Mouse (Mus musculus): ENCODE data around the gene Doc2a. TPM values are rescaled to one million over a fixed set of nuclear protein-coding genes. Genes with fewer than 3 reads are reported as not detected.

Doc2a gene
- polyA plus RNA-seq, 1 experiment: not detected

DNA sequence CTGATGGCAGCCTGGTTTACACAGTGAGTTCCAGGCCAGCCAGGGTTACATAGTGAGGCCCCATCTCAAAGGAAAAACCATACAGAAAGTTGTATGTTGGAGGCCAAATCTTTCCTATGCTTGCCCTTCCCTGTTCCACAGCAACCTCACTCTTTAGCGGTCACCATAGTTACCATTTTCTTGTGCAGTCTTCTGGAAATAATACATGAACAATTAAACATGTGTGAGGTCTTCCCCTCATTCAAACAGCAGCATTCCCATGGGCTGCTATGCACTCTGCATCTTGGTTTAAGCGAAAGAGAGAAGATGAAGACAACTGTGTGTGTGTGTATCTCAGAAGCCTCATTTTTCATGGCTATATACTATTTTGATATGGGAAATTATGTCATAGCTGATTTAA, 1.7 kb upstream of the Doc2a start:
- TF ChIP-seq MAX (IDR thresholded peaks at IDR 0.05; ENCODE audit: low read depth) (no peak), USF1 (IDR thresholded peaks at IDR 0.05; ENCODE audit: low read depth) (no peak), REST (IDR thresholded peaks at IDR 0.05; ENCODE audit: insufficient read depth, insufficient read length) (no peak), MYOG (IDR thresholded peaks at IDR 0.05; ENCODE audit: control insufficient read depth in 1 of 3, insufficient read depth in 1 of 3, insufficient read length in 2 of 3, low read depth in 2 of 3) (no peak), POLR2A (IDR thresholded peaks at IDR 0.05; ENCODE audit: insufficient read length, low read depth) (no peak), TCF12 (IDR thresholded peaks at IDR 0.05; ENCODE audit: insufficient read depth, poor library complexity, severe bottlenecking) (no peak), MYOD1 (IDR thresholded peaks at IDR 0.05; ENCODE audit: control insufficient read depth in 1 of 3, insufficient read length in 2 of 3, low read depth in 2 of 3) (no peak), TCF3 (IDR thresholded peaks at IDR 0.05; ENCODE audit: insufficient read length, low read depth) (no peak), POLR2AphosphoS2 (IDR thresholded peaks at IDR 0.05; ENCODE audit: insufficient read length, low read depth) (no peak), E2F4 (IDR thresholded peaks at IDR 0.05; ENCODE audit: insufficient read depth) (no peak), SRF (IDR thresholded peaks at IDR 0.05; ENCODE audit: control insufficient read depth, insufficient read length, low read depth) (no peak), CEBPB (IDR thresholded peaks at IDR 0.05; ENCODE audit: insufficient read depth, poor library complexity, severe bottlenecking) (no peak)
- H3K4me3 ChIP-seq: no peak overlapping the region
- H3K4me2 ChIP-seq (ENCODE audit: low read depth): no peak overlapping the region
- H3ac ChIP-seq (ENCODE audit: control insufficient read depth, insufficient read length): no peak overlapping the region
- H3K27me3 ChIP-seq (ENCODE audit: control insufficient read depth, insufficient read depth, insufficient read length): peaks cover 49% of the 10 kb centered on the region
- no peaks in the 10 kb centered on the region for H3K79me2 ChIP-seq (ENCODE audit: control insufficient read depth, insufficient read depth)
- H3K36me3 ChIP-seq (ENCODE audit: control insufficient read depth, insufficient read depth): no peaks in the 10 kb centered on the region

DNA sequence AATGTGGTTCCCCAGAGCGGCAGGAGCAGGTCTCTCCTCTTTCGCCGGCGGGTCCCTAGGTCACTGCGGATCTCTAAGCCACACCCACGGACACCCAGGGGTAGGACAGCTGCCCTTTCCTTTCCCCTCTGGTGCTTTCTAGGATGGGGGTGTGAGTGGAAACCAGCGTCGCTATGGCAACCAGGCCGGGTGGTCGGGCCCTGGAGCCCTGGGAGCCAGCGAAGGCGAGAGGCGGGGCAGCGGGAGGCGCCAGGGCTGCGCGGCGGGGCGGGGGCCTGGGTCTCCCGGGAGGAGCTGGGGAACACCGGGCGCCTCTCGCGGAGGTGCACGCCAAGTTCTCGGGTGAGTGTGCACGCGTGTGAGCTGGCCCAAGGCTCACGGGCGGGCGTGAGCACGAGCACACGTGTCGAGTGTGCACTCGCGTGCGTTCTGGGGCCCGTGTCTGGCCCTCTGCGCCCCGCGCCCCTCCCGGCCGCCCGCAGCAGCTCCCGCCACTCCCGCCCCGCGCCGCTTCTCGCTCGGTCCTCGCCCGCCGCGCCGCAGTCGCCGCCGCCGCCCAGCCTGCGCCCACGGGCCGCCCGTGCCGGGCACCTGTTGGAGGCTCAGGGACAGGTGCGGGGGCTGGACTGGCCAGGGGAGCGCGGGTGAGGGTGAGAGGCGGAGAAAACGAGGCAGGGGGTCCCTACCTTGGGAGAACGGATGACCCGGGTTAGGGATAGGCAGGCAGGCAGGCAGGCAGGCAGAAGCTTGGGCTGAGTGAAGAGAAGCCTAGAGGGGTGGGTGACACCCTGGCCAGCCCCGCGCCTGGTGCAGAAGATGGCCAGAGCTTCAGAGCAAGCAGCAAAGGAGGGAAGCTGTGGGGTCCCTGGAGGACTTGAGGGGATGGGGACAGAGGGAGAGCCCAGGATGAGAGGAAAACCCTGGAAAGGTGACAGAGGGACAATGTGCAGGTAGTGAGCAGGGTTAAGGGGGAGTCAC, 494 bp downstream of the Doc2a start:
- H3ac ChIP-seq (ENCODE audit: control insufficient read depth, insufficient read length): no peak overlapping the region
- peaks cover 37% of the 10 kb centered on the region for H3K27me3 ChIP-seq (ENCODE audit: control insufficient read depth, insufficient read depth, insufficient read length)
- no peaks in the 10 kb centered on the region for H3K79me2 ChIP-seq (ENCODE audit: control insufficient read depth, insufficient read depth)
- H3K36me3 ChIP-seq (ENCODE audit: control insufficient read depth, insufficient read depth): no peaks in the 10 kb centered on the region
- H3K4me3 ChIP-seq: no peak overlapping the region
- TF ChIP-seq POLR2A (IDR thresholded peaks at IDR 0.05; ENCODE audit: insufficient read length, low read depth): no peak
- TF ChIP-seq MYOD1 (IDR thresholded peaks at IDR 0.05; ENCODE audit: control insufficient read depth in 1 of 3, insufficient read length in 2 of 3, low read depth in 2 of 3): peak in 1 of 3 experiments; percentile 39
- TF ChIP-seq MYOG (IDR thresholded peaks at IDR 0.05; ENCODE audit: control insufficient read depth in 1 of 3, insufficient read depth in 1 of 3, insufficient read length in 2 of 3, low read depth in 2 of 3): peak in 1 of 3 experiments; percentile 35
- no peak overlapping the region for H3K4me2 ChIP-seq (ENCODE audit: low read depth)

DNA sequence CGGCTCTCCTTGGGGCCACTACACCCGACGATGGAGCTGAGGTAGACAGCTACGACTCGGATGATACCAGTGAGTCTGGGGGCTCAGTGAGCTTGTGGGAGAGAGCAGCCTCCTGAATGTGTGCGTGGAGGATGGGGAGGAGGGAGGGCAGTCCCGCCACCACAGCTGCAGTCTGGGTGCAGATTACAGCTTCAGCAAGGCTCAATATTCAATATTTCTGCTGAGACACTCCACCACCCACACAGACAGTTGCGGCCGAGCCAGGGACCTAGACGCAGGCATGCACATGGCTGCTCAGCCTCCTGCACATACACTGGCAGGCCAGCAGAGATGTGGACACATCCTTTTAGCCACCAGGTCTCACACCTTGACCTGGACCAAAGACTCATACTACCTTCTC, 1.6 kb downstream of the Doc2a start:
- peaks cover 5% of the 10 kb centered on the region for H3K36me3 ChIP-seq (ENCODE audit: control insufficient read depth, insufficient read depth)
- H3K79me2 ChIP-seq (ENCODE audit: control insufficient read depth, insufficient read depth): no peaks in the 10 kb centered on the region
- no peak overlapping the region for H3K4me3 ChIP-seq
- no peak overlapping the region for H3ac ChIP-seq (ENCODE audit: control insufficient read depth, insufficient read length)
- peaks cover 37% of the 10 kb centered on the region for H3K27me3 ChIP-seq (ENCODE audit: control insufficient read depth, insufficient read depth, insufficient read length)
- no peak overlapping the region for H3K4me2 ChIP-seq (ENCODE audit: low read depth)
- no peak for TF ChIP-seq MYOD1 (IDR thresholded peaks at IDR 0.05; ENCODE audit: control insufficient read depth in 1 of 3, insufficient read length in 2 of 3, low read depth in 2 of 3)
- no peak for TF ChIP-seq USF1 (IDR thresholded peaks at IDR 0.05; ENCODE audit: low read depth)
- TF ChIP-seq POLR2A (IDR thresholded peaks at IDR 0.05; ENCODE audit: insufficient read length, low read depth): no peak
- TF ChIP-seq TCF3 (IDR thresholded peaks at IDR 0.05; ENCODE audit: insufficient read length, low read depth): no peak
- TF ChIP-seq MYOG (IDR thresholded peaks at IDR 0.05; ENCODE audit: control insufficient read depth in 1 of 3, insufficient read depth in 1 of 3, insufficient read length in 2 of 3, low read depth in 2 of 3): no peak
- TF ChIP-seq REST (IDR thresholded peaks at IDR 0.05; ENCODE audit: insufficient read depth, insufficient read length): no peak
- TF ChIP-seq E2F4 (IDR thresholded peaks at IDR 0.05; ENCODE audit: insufficient read depth): no peak
- no peak for TF ChIP-seq TCF12 (IDR thresholded peaks at IDR 0.05; ENCODE audit: insufficient read depth, poor library complexity, severe bottlenecking)
- no peak for TF ChIP-seq MAX (IDR thresholded peaks at IDR 0.05; ENCODE audit: low read depth)

DNA sequence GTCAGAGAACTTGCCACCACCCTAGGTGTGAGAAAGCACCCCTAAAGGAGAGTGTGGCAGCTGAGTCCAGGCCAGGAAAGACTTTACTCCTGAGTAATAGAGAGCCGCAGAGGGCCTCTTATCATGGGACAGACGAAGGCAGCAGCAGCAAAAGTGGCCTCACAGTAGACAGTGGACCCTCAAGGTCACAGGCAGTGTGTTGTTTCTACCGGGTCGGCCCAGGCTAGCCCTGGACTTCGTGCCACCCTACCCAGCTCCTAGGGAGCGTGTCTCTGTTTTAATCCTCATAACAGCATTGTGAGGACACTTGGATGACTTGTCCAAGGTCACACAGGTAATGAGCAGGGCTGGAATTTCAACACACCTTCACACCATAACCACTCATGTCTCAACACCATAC, 2.9 kb downstream of the Doc2a start:
- H3K36me3 ChIP-seq (ENCODE audit: control insufficient read depth, insufficient read depth): peaks cover 8% of the 10 kb centered on the region
- H3K4me3 ChIP-seq: no peak overlapping the region
- no peak overlapping the region for H3ac ChIP-seq (ENCODE audit: control insufficient read depth, insufficient read length)
- no peaks in the 10 kb centered on the region for H3K79me2 ChIP-seq (ENCODE audit: control insufficient read depth, insufficient read depth)
- H3K27me3 ChIP-seq (ENCODE audit: control insufficient read depth, insufficient read depth, insufficient read length): peaks cover 26% of the 10 kb centered on the region
- H3K4me2 ChIP-seq (ENCODE audit: low read depth): no peak overlapping the region
- TF ChIP-seq USF1 (IDR thresholded peaks at IDR 0.05; ENCODE audit: low read depth) (no peak), TCF12 (IDR thresholded peaks at IDR 0.05; ENCODE audit: insufficient read depth, poor library complexity, severe bottlenecking) (no peak), CEBPB (IDR thresholded peaks at IDR 0.05; ENCODE audit: insufficient read depth, poor library complexity, severe bottlenecking) (no peak), SRF (IDR thresholded peaks at IDR 0.05; ENCODE audit: control insufficient read depth, insufficient read length, low read depth) (no peak), REST (IDR thresholded peaks at IDR 0.05; ENCODE audit: insufficient read depth, insufficient read length) (no peak), POLR2AphosphoS2 (IDR thresholded peaks at IDR 0.05; ENCODE audit: insufficient read length, low read depth) (no peak), MAX (IDR thresholded peaks at IDR 0.05; ENCODE audit: low read depth) (no peak), E2F4 (IDR thresholded peaks at IDR 0.05; ENCODE audit: insufficient read depth) (no peak), TCF3 (IDR thresholded peaks at IDR 0.05; ENCODE audit: insufficient read length, low read depth) (no peak), POLR2A (IDR thresholded peaks at IDR 0.05; ENCODE audit: insufficient read length, low read depth) (no peak), MYOG (IDR thresholded peaks at IDR 0.05; ENCODE audit: control insufficient read depth in 1 of 3, insufficient read depth in 1 of 3, insufficient read length in 2 of 3, low read depth in 2 of 3) (no peak), MYOD1 (IDR thresholded peaks at IDR 0.05; ENCODE audit: control insufficient read depth in 1 of 3, insufficient read length in 2 of 3, low read depth in 2 of 3) (no peak)

Data from myocyte (in vitro differentiated cells).